Mouse (Mus musculus): ENCODE measurements around the gene Paqr9.

DNA sequence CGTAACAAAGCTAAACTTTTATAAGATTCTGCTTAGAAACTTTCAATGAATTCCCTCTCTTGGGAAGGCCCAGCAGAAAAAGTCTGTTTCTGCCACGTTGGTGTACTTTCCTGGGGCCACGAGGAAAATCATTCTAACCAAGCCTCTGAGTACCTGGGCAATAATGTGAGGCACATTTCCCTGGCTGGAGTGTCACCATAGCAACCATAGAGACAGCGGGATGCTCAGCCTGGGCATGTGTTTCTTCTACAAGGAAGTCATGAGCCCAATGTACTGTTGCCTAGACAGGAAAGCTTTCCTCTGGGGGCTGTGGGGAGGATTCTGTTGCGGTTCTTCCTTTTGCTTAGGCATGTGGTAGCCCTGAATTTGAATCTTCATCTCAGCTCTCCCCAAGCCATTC lies 7.5 kb downstream of the Paqr9 start:
- TF ChIP-seq EP300 (IDR thresholded peaks at IDR 0.05; ENCODE audit: low read depth) = no peak
- TF ChIP-seq CTCF (IDR thresholded peaks at IDR 0.05; ENCODE audit: low read depth) = no peak
